Mouse (Mus musculus): ENCODE results near the gene Rps3a1.

DNA sequence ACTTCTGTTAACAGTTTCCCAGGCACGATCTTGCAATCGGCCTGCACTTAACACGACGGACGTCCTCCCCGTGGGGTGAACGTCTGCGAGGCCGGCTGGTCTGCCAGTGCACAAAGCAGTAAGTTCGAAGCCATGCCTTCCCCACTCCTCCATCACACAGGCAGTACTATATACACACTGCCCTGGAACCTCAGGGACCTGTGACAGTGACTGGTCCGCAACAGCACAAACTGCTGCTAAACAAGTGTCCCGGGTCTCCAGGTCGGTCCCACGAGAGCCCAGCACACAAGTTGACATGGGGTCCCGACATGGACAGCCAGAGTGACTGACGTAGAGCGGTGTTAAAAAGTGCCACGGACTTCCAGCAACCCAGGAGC lies 628 bp downstream of the Rps3a1 start:
- TF ChIP-seq CTCF (IDR thresholded peaks at IDR 0.05; ENCODE audit: low read depth) (no peak), EP300 (IDR thresholded peaks at IDR 0.05; ENCODE audit: low read depth) (no peak)
